25 mouse cellular contexts compared by ENCODE assay signal in genomic region chr15:11664839-11665379, GRCm38 (mm10).
"Had no signal": no experiment of that assay in that cellular context is flagged by ENCODE, and none has a peak within 500 bp of the region (broad histone marks: within the 10 kb centered on the region; RNA-seq: fewer than 3 reads in every experiment).

No protein-coding gene starts in this region.

- H3K4me1 ChIP-seq: heart, embryonic 10.5 days; heart, embryonic 12.5 days; hindbrain, embryonic 10.5 days; hindbrain, embryonic 12.5 days; intestine, embryonic 15.5 days; limb, embryonic 13.5 days; liver, embryonic 13.5 days; liver, embryonic 15.5 days had no signal

- H3K27ac ChIP-seq: gastrocnemius, adult 2 months; heart, embryonic 10.5 days; hindbrain, embryonic 10.5 days; hindbrain, embryonic 12.5 days; hindbrain, embryonic 14.5 days; intestine, embryonic 15.5 days; layer of hippocampus, adult 2 months; left cerebral cortex, adult 2 months; liver, embryonic 13.5 days; liver, embryonic 15.5 days had no signal

- H3K36me3 ChIP-seq: heart, embryonic 10.5 days; heart, embryonic 12.5 days; hindbrain, embryonic 10.5 days; hindbrain, embryonic 12.5 days; intestine, embryonic 15.5 days; limb, embryonic 13.5 days; liver, embryonic 13.5 days; liver, embryonic 15.5 days had no signal

- DNase-seq: gastrocnemius, adult 2 months; gastrocnemius, postnatal 10 days; gastrocnemius, postnatal 25 days; heart, adult 18-20 months; heart, postnatal 10 days; heart, postnatal 4 days; kidney, adult 2 months; liver; liver, embryonic 13.5 days; liver, postnatal 0 days had no signal

- H3K9ac ChIP-seq: heart, embryonic 12.5 days; hindbrain, embryonic 12.5 days; hindbrain, embryonic 14.5 days; intestine, embryonic 15.5 days; limb, embryonic 13.5 days; liver, embryonic 13.5 days; liver, embryonic 15.5 days; liver, postnatal 0 days had no signal

- H3K27me3 ChIP-seq: heart, embryonic 12.5 days; hindbrain, embryonic 12.5 days; intestine, embryonic 15.5 days; limb, embryonic 13.5 days; liver, embryonic 13.5 days; liver, embryonic 15.5 days had no signal

- ATAC-seq: forebrain, embryonic 16.5 days; hindbrain, embryonic 16.5 days; inflammation-experienced regulatory T-cells, adult 6 months; intestine, embryonic 15.5 days; intestine, postnatal 0 days; liver, postnatal 0 days had no signal

- H3K4me2 ChIP-seq: heart, embryonic 12.5 days; hindbrain, embryonic 12.5 days; hindbrain, embryonic 14.5 days; intestine, embryonic 15.5 days; limb, embryonic 13.5 days; liver, embryonic 11.5 days; liver, embryonic 13.5 days; liver, embryonic 15.5 days had no signal

- H3K4me3 ChIP-seq: gastrocnemius, adult 2 months; heart, embryonic 10.5 days; heart, embryonic 12.5 days; hindbrain, embryonic 10.5 days; hindbrain, embryonic 12.5 days; intestine, embryonic 15.5 days; layer of hippocampus, adult 2 months; left cerebral cortex, adult 2 months; limb, embryonic 13.5 days; liver, embryonic 13.5 days; liver, embryonic 15.5 days had no signal

- H3K9me3 ChIP-seq: heart, embryonic 10.5 days; heart, embryonic 12.5 days; hindbrain, embryonic 10.5 days; hindbrain, embryonic 12.5 days; intestine, embryonic 15.5 days; limb, embryonic 13.5 days; liver, embryonic 13.5 days; liver, embryonic 15.5 days had no signal
